ENCODE assay signal across 18 mouse cellular contexts in genomic region chr2:31825469-31825911, GRCm38 (mm10). TPM values are rescaled to one million over a fixed set of nuclear protein-coding genes. Genes with fewer than 3 reads are reported as not detected.
DNase-seq lines count a peak whose midpoint lies in the region; ATAC-seq and TF ChIP-seq lines count a peak whose summit lies in the region.
"Had no signal": no experiment of that assay in that cellular context is flagged by ENCODE, and none has a peak within 500 bp of the region (broad histone marks: within the 10 kb centered on the region; RNA-seq: fewer than 3 reads in every experiment).

No protein-coding gene starts in this region.

- no peak overlapping the region for H3K4me2 ChIP-seq in liver, embryonic 16.5 days (ENCODE audit: low read depth, low read length)
- H3K4me2 ChIP-seq: hindbrain, embryonic 15.5 days; liver, embryonic 11.5 days; midbrain, embryonic 15.5 days; stomach, embryonic 15.5 days had no signal

- ATAC-seq in liver, embryonic 16.5 days (ENCODE audit: low read depth), result peak; percentile 58; the same call in 1 of the 2 replicates
- ATAC-seq: midbrain, embryonic 15.5 days; Patski had no signal

- 32% methylated on average over 16 of the region's 16 CpGs for WGBS in liver, embryonic 16.5 days (ENCODE audit: insufficient replicate concordance)

- H3K4me3 ChIP-seq in liver, embryonic 16.5 days (ENCODE audit: low read depth, low read length), result no peak overlapping the region
- peak overlapping the region; percentile 14 for H3K4me3 ChIP-seq in E14TG2a.4 (replicated peaks; ENCODE audit: low read length)
- H3K4me3 ChIP-seq: forebrain, embryonic 10.5 days; hindbrain, embryonic 15.5 days; midbrain, embryonic 15.5 days; stomach, embryonic 15.5 days had no signal

- no peak overlapping the region for H3K27ac ChIP-seq in liver, embryonic 16.5 days (ENCODE audit: low read length)
- H3K27ac ChIP-seq: forebrain, embryonic 10.5 days; macrophage; midbrain, embryonic 15.5 days; stomach, embryonic 15.5 days had no signal

- no peaks in the 10 kb centered on the region for H3K9me3 ChIP-seq in liver, embryonic 16.5 days (replicated peaks; ENCODE audit: control insufficient read depth, low read length)
- H3K9me3 ChIP-seq in E14TG2a.4 (ENCODE audit: low read length), result no peaks in the 10 kb centered on the region
- H3K9me3 ChIP-seq: forebrain, embryonic 10.5 days; hindbrain, embryonic 15.5 days; midbrain, embryonic 15.5 days; stomach, embryonic 15.5 days had no signal

- H3K27me3 ChIP-seq in liver, embryonic 16.5 days (ENCODE audit: control insufficient read depth, insufficient read depth, low read depth, low read length), result peaks cover 16% of the 10 kb centered on the region
- peaks cover 58% of the 10 kb centered on the region for H3K27me3 ChIP-seq in E14TG2a.4 (ENCODE audit: insufficient read depth, low read length)
- H3K27me3 ChIP-seq: hindbrain, embryonic 15.5 days; midbrain, embryonic 15.5 days had no signal

- DNase-seq in liver, result no peak
- peak; percentile 62 for DNase-seq in brain, adult 2 months (ENCODE audit: low read depth, low spot score)
- DNase-seq in naive thymus-derived CD4-positive, alpha-beta T cell, adult 2 months (ENCODE audit: low read depth), result peak; percentile 75
- DNase-seq in left cerebral cortex, adult 11 months (ENCODE audit: low spot score), result no peak
- DNase-seq in right cerebral cortex, postnatal 10 days (ENCODE audit: low spot score in 2 of 2), result no peak
- DNase-seq: adrenal gland, adult 8-10 months; heart, postnatal 10 days; kidney, adult 8-10 months had no signal

- no peak for TF ChIP-seq CTCF in E14TG2a.4 (conservative IDR thresholded peaks at IDR 0.05; ENCODE audit: low read length)

- no peaks in the 10 kb centered on the region for H3K36me3 ChIP-seq in liver, embryonic 16.5 days (ENCODE audit: control insufficient read depth, insufficient read depth)
- H3K36me3 ChIP-seq in E14TG2a.4 (ENCODE audit: insufficient read depth, low read length), result no peaks in the 10 kb centered on the region
- H3K36me3 ChIP-seq: forebrain, embryonic 10.5 days; hindbrain, embryonic 15.5 days; midbrain, embryonic 15.5 days; stomach, embryonic 15.5 days had no signal

- peaks cover 2% of the 10 kb centered on the region for H3K4me1 ChIP-seq in liver, embryonic 16.5 days (ENCODE audit: control insufficient read depth, low read depth, low read length)
- peaks cover 36% of the 10 kb centered on the region for H3K4me1 ChIP-seq in E14TG2a.4 (replicated peaks; ENCODE audit: low read depth, low read length)

- no peak overlapping the region for H3K9ac ChIP-seq in liver, embryonic 16.5 days (ENCODE audit: low read depth, low read length)
- H3K9ac ChIP-seq: hindbrain, embryonic 15.5 days; midbrain, embryonic 15.5 days; stomach, embryonic 15.5 days had no signal

RNA-seq across cellular contexts. Expression of gene Qrfp, which starts 15.1 kb away (rescaled TPM):
- 0.05 and 0.07 TPM in 2 replicates for polyA plus RNA-seq in liver, embryonic 16.5 days (2015; fragmentation: Nextera tagmentation; extraction: Ambion mirVana)
- polyA plus RNA-seq: hindbrain, embryonic 15.5 days; large intestine, adult 2 months; liver, embryonic 11.5 days; macrophage; Patski had no signal

RNA-seq across cellular contexts. Expression of gene Fibcd1, which starts 20.3 kb away (rescaled TPM):
- 0.04 TPM in 2 replicates for polyA plus RNA-seq in liver, embryonic 16.5 days (2015; fragmentation: Nextera tagmentation; extraction: Ambion mirVana)
- polyA plus RNA-seq: macrophage had no signal

Comparison
In these comparisons a context has a peak if more than half of its experiments do, and no peak if none do; other contexts are left out.
1. DNase-seq: peak in brain, adult 2 months (single experiment) and naive thymus-derived CD4-positive, alpha-beta T cell, adult 2 months (single experiment); none in liver (single experiment), left cerebral cortex, adult 11 months (single experiment) and right cerebral cortex, postnatal 10 days (0 of 2).